Mouse (Mus musculus) embryonic facial prominence, embryonic 10.5 days (tissue): ENCODE data around the gene Kcnma1. TPM values are rescaled to one million over a fixed set of nuclear protein-coding genes. Genes with fewer than 3 reads are reported as not detected.

Source experiments
- DNase-seq: peaks from one replicate; pipeline ENCODE4 v3.0.0-alpha.2; 2017; ENCODE audit warnings: low spot score
- H3K27ac ChIP-seq: fragments of 300-500 bp; sonication (generic); replicated peaks from 2 replicates; pipeline ENCODE4 v1.5.1; 2016; ENCODE audit warnings: mild to moderate bottlenecking
- H3K27me3 ChIP-seq: fragments of 300-500 bp; sonication (generic); replicated peaks from 2 replicates; pipeline ENCODE4 v1.6.1; 2016; ENCODE audit warnings: low read depth, mild to moderate bottlenecking; ENCODE audit not compliant: poor library complexity, severe bottlenecking
- H3K36me3 ChIP-seq: fragments of 300-500 bp; sonication (generic); replicated peaks from 2 replicates; pipeline ENCODE4 v1.6.1; 2016; ENCODE audit warnings: mild to moderate bottlenecking, moderate library complexity
- H3K4me1 ChIP-seq: fragments of 300-500 bp; sonication (generic); 2 replicates; pipeline ENCODE4 v1.6.1; 2016
- H3K4me3 ChIP-seq: fragments of 300-500 bp; sonication (generic); 2 replicates; pipeline ENCODE4 v1.5.1; 2016; ENCODE audit warnings: mild to moderate bottlenecking, moderate library complexity
- H3K9me3 ChIP-seq: fragments of 300-500 bp; sonication (generic); 2 replicates; pipeline ENCODE4 v1.6.1; 2016; ENCODE audit warnings: mild to moderate bottlenecking
- WGBS: fragments of 180-500 bp; shearing (Covaris S2); methylation state at CpG from one replicate; pipeline ENCODE4 v1.1.7; 2016; 5-methylcytosine and 5-hydroxymethylcytosine counted together
- polyA plus RNA-seq: library from polyadenylated mRNA; unstranded; fragments of >200 nt; fragmentation: Nextera tagmentation; extraction: Ambion mirVana; gene quantifications from 2 replicates; pipeline ENCODE4 v1.2.1, GENCODE M21; 2016

Gene Kcnma1
- polyA plus RNA-seq, 1 experiment from 2014 or later: 0.70 TPM

GRCm38 (mm10) chr14:23896036-23896435 is 118.3 kb downstream of the Kcnma1 start:
- Histone ChIP-seq H3K4me1 (peaks cover 5% of the 10 kb centered on the region; the same call in 1 of the 2 replicates), H3K36me3 (no peaks in the 10 kb centered on the region), H3K4me3 (no peak overlapping the region), H3K27ac (no peak overlapping the region), H3K27me3 (no peaks in the 10 kb centered on the region), H3K9me3 (no peaks in the 10 kb centered on the region)
- 82% methylated on average over 3 of the region's 3 CpGs for WGBS
- DNase-seq: no peak

GRCm38 (mm10) chr14:23886112-23886511 is 128.2 kb downstream of the Kcnma1 start:
- Histone ChIP-seq H3K27ac (no peak overlapping the region), H3K4me1 (peaks cover 7% of the 10 kb centered on the region), H3K36me3 (no peaks in the 10 kb centered on the region), H3K27me3 (no peaks in the 10 kb centered on the region), H3K4me3 (no peak overlapping the region), H3K9me3 (no peaks in the 10 kb centered on the region)
- no peak for DNase-seq
- WGBS: 79% methylated on average over 4 of the region's 4 CpGs

DNA sequence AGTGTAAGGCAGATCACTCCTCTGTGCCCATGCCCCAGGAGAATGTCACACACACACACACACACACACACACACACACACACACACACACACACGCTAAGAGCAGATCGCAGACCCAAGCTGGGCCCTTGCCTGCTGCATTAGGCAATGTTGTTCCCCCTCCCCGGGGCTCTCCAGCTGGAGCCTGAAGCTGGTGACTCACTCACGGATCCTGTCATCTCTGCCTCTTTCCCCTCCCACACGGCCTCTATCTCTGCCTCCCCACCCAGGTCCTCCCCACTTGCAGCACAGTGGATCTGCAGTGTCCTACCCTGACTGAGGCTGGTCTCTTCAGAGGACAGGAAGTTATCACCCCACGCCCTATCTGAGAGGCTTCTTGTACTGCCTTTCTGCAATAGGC is 128.8 kb downstream of the Kcnma1 start:
- DNase-seq: no peak
- H3K4me3 ChIP-seq: no peak overlapping the region
- no peaks in the 10 kb centered on the region for H3K36me3 ChIP-seq
- H3K4me1 ChIP-seq: peaks cover 7% of the 10 kb centered on the region
- no peak overlapping the region for H3K27ac ChIP-seq
- no peaks in the 10 kb centered on the region for H3K27me3 ChIP-seq
- WGBS: 62% methylated on average over 6 of the region's 6 CpGs
- no peaks in the 10 kb centered on the region for H3K9me3 ChIP-seq

- no peak overlapping the region for H3K4me3 ChIP-seq
- peaks cover 7% of the 10 kb centered on the region for H3K4me1 ChIP-seq
- DNase-seq: no peak
- no peaks in the 10 kb centered on the region for H3K9me3 ChIP-seq
- H3K27ac ChIP-seq: no peak overlapping the region
- no peaks in the 10 kb centered on the region for H3K36me3 ChIP-seq
- H3K27me3 ChIP-seq: no peaks in the 10 kb centered on the region
- WGBS: 89% methylated on average over 4 of the region's 4 CpGs
Observed at GRCm38 (mm10) chr14:23885071-23885470, 129.2 kb downstream of the Kcnma1 start.

- 80% methylated on average over 1 of the region's 1 CpGs for WGBS
- Histone ChIP-seq H3K36me3 (no peaks in the 10 kb centered on the region), H3K27me3 (no peaks in the 10 kb centered on the region), H3K4me3 (no peak overlapping the region), H3K27ac (no peak overlapping the region), H3K9me3 (no peaks in the 10 kb centered on the region), H3K4me1 (peaks cover 7% of the 10 kb centered on the region)
- DNase-seq: no peak
Observed at GRCm38 (mm10) chr14:23882001-23882400, 132.3 kb downstream of the Kcnma1 start.

DNA sequence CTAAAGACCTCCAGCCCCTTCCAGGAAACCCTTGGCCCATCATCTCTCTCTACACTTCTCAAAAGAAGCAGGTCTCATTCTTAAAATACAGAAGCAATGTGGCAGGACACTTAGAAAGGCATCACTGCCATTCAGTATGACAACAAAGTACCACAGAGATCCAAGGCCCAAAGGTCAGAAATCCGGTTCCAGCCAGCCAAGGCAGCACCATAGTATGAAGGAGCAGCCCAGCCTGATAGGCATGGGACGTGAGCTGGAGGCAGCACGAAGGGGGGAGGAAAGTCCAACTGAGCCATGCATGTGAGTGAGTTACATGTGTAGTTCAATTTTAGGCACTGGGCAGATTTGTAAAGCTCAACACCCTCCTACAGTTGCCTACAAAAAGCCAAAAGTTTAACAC is 135.0 kb downstream of the Kcnma1 start:
- 85% methylated on average over 3 of the region's 3 CpGs for WGBS
- Histone ChIP-seq H3K27ac (no peak overlapping the region), H3K4me3 (no peak overlapping the region), H3K9me3 (no peaks in the 10 kb centered on the region), H3K36me3 (no peaks in the 10 kb centered on the region), H3K27me3 (no peaks in the 10 kb centered on the region), H3K4me1 (peaks cover 7% of the 10 kb centered on the region)
- DNase-seq: no peak

DNA sequence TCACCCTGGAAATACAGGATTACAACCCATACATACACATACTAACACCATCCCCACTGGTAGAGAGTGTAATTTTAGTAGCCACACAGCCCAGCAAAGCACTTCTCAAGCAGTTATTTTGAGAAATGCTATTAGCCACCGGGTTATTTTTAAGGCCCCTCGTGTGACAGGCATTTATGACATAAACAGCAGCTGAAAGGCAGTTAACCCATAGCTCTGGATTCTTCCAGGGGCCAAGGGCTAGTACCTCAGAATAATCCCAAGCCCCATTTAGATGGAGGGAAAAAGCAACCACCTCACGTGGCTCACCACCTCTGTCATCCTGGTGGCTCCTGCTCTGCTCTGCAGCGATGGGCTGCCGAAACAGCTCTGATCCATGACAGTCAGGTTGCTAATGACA is 136.7 kb downstream of the Kcnma1 start:
- WGBS: 88% methylated on average over 5 of the region's 5 CpGs
- no peaks in the 10 kb centered on the region for H3K36me3 ChIP-seq
- H3K27me3 ChIP-seq: no peaks in the 10 kb centered on the region
- no peak overlapping the region for H3K27ac ChIP-seq
- no peaks in the 10 kb centered on the region for H3K9me3 ChIP-seq
- H3K4me3 ChIP-seq: no peak overlapping the region
- DNase-seq: no peak
- H3K4me1 ChIP-seq: no peaks in the 10 kb centered on the region

DNA sequence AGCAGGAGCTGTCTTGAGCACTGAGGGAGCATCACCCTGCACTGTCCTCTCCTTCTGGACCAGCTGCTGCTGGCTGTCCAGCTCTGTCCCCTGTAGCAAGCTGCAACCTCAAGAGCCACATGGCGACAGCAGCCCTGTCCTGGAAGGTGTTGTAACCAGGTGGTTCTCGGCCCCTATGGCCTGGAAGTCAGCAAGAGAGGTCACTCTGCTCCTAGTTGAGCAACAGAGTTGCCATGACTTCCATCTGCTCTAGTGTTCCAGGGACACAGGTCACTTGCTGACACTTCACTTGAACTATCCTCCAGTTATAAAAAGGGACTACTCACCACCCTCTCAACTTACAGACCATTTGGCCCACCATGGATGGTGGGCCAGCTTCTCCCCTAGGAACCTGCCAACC is 139.7 kb downstream of the Kcnma1 start:
- no peak overlapping the region for H3K4me3 ChIP-seq
- H3K27ac ChIP-seq: no peak overlapping the region
- H3K9me3 ChIP-seq: no peaks in the 10 kb centered on the region
- no peaks in the 10 kb centered on the region for H3K27me3 ChIP-seq
- no peaks in the 10 kb centered on the region for H3K36me3 ChIP-seq
- no peak for DNase-seq
- WGBS: 80% methylated on average over 2 of the region's 2 CpGs
- H3K4me1 ChIP-seq: no peaks in the 10 kb centered on the region

- no peak overlapping the region for H3K4me3 ChIP-seq
- no peak overlapping the region for H3K27ac ChIP-seq
- H3K27me3 ChIP-seq: no peaks in the 10 kb centered on the region
- DNase-seq: no peak
- whole genome bisulfite sequencing: 88% methylated on average over 4 of the region's 4 CpGs
- H3K4me1 ChIP-seq: no peaks in the 10 kb centered on the region
- H3K36me3 ChIP-seq: no peaks in the 10 kb centered on the region
- no peaks in the 10 kb centered on the region for H3K9me3 ChIP-seq
Observed at GRCm38 (mm10) chr14:23857034-23857433, 157.3 kb downstream of the Kcnma1 start.

GRCm38 (mm10) chr14:23854946-23855345 is 159.3 kb downstream of the Kcnma1 start:
- H3K4me1 ChIP-seq: no peaks in the 10 kb centered on the region

GRCm38 (mm10) chr14:23848529-23849141 is 165.7 kb downstream of the Kcnma1 start:
- DNase-seq: no peak
- H3K27ac ChIP-seq: no peak overlapping the region
- WGBS: 47% methylated on average over 6 of the region's 6 CpGs
- H3K36me3 ChIP-seq: no peaks in the 10 kb centered on the region
- no peak overlapping the region for H3K4me3 ChIP-seq
- H3K27me3 ChIP-seq: no peaks in the 10 kb centered on the region
- no peaks in the 10 kb centered on the region for H3K9me3 ChIP-seq
- peaks cover 11% of the 10 kb centered on the region for H3K4me1 ChIP-seq

More at GRCm38 (mm10) chr14:23854946-23855345, 159.3 kb downstream of the Kcnma1 start:
- no peak for DNase-seq
- Histone ChIP-seq H3K27ac (no peak overlapping the region), H3K27me3 (no peaks in the 10 kb centered on the region), H3K4me3 (no peak overlapping the region), H3K9me3 (no peaks in the 10 kb centered on the region), H3K36me3 (no peaks in the 10 kb centered on the region)
- 90% methylated on average over 2 of the region's 2 CpGs for WGBS

DNA sequence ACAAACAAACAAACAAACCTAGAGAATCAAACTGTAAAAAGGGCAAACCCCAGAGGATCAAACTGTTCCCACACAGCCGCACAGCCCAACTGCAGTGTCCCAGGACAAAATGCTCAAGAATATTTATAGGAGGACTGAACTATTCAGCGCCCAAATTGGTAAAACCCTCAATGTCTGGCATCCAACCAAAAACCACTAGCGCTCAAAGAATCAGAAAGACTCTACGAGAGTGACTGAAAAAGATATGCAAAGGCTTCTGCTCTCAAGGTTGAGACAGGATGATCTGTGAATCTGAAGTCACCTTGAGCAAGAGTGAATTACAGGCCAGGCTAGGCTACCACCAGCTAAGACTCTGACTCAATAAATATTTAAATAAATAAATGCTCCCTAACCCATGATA is 167.6 kb downstream of the Kcnma1 start:
- H3K9me3 ChIP-seq: no peaks in the 10 kb centered on the region
- no peak for DNase-seq
- WGBS: 91% methylated on average over 4 of the region's 4 CpGs
- peaks cover 11% of the 10 kb centered on the region for H3K4me1 ChIP-seq
- no peak overlapping the region for H3K27ac ChIP-seq
- no peaks in the 10 kb centered on the region for H3K36me3 ChIP-seq
- no peaks in the 10 kb centered on the region for H3K27me3 ChIP-seq
- H3K4me3 ChIP-seq: no peak overlapping the region

GRCm38 (mm10) chr14:23842025-23842424 is 172.3 kb downstream of the Kcnma1 start:
- no peaks in the 10 kb centered on the region for H3K4me1 ChIP-seq
- H3K4me3 ChIP-seq: no peak overlapping the region
- no peaks in the 10 kb centered on the region for H3K27me3 ChIP-seq
- H3K36me3 ChIP-seq: no peaks in the 10 kb centered on the region
- no peak for DNase-seq
- no peaks in the 10 kb centered on the region for H3K9me3 ChIP-seq
- WGBS: 77% methylated on average over 3 of the region's 3 CpGs
- no peak overlapping the region for H3K27ac ChIP-seq
